Comparison of ENCODE assay signal across 13 mouse cellular contexts in genomic region chr5:38812916-38813315, GRCm38 (mm10).
DNase-seq lines count a peak whose midpoint lies in the region; ATAC-seq and TF ChIP-seq lines count a peak whose summit lies in the region.
"Had no signal": no experiment of that assay in that cellular context is flagged by ENCODE, and none has a peak within 500 bp of the region (broad histone marks: within the 10 kb centered on the region; RNA-seq: fewer than 3 reads in every experiment).

No protein-coding gene starts in this region.

- no peak for DNase-seq in kidney, adult 11 months
- DNase-seq in brain, embryonic 14.5 days (ENCODE audit: low read depth), result peak; percentile 82
- peak; percentile 45 for DNase-seq in limb, embryonic 10.5 days (ENCODE audit: low spot score)
- no peak for DNase-seq in heart, postnatal 36 days
- DNase-seq: gastrocnemius, adult 2 months; layer of hippocampus, postnatal 36 days; lung, postnatal 14 days had no signal

- no peaks in the 10 kb centered on the region for H3K36me3 ChIP-seq in kidney, embryonic 15.5 days
- H3K36me3 ChIP-seq in embryonic facial prominence, embryonic 13.5 days, result no peaks in the 10 kb centered on the region
- H3K36me3 ChIP-seq in limb, embryonic 10.5 days, result no peaks in the 10 kb centered on the region
- H3K36me3 ChIP-seq: heart, embryonic 10.5 days; hindbrain, embryonic 13.5 days; midbrain, embryonic 12.5 days had no signal

- H3K27ac ChIP-seq in kidney, embryonic 15.5 days, result no peak overlapping the region
- no peak overlapping the region for H3K27ac ChIP-seq in embryonic facial prominence, embryonic 13.5 days
- peak overlapping the region; percentile 71 for H3K27ac ChIP-seq in limb, embryonic 10.5 days
- H3K27ac ChIP-seq: gastrocnemius, adult 2 months; heart, embryonic 10.5 days; hindbrain, embryonic 13.5 days; midbrain, embryonic 12.5 days had no signal

- peaks cover 17% of the 10 kb centered on the region for H3K4me1 ChIP-seq in kidney, embryonic 15.5 days
- peaks cover 23% of the 10 kb centered on the region for H3K4me1 ChIP-seq in embryonic facial prominence, embryonic 13.5 days
- H3K4me1 ChIP-seq in limb, embryonic 10.5 days, result peaks cover 33% of the 10 kb centered on the region
- H3K4me1 ChIP-seq: heart, embryonic 10.5 days had no signal

- 26% methylated on average over 7 of the region's 7 CpGs for WGBS in kidney, embryonic 15.5 days
- WGBS in embryonic facial prominence, embryonic 13.5 days, result 58% methylated on average over 7 of the region's 7 CpGs
- WGBS in limb, embryonic 10.5 days, result 24% methylated on average over 7 of the region's 7 CpGs

- no peaks in the 10 kb centered on the region for H3K9me3 ChIP-seq in kidney, embryonic 15.5 days (replicated peaks)
- H3K9me3 ChIP-seq in embryonic facial prominence, embryonic 13.5 days, result no peaks in the 10 kb centered on the region
- H3K9me3 ChIP-seq in limb, embryonic 10.5 days (replicated peaks), result no peaks in the 10 kb centered on the region
- H3K9me3 ChIP-seq: heart, embryonic 10.5 days; hindbrain, embryonic 13.5 days; midbrain, embryonic 12.5 days had no signal

- ATAC-seq in kidney, embryonic 15.5 days (replicated peaks; ENCODE audit: low FRiP score), result 0 out of 2 replicates have a peak, but pooled peaks have one; percentile 59
- ATAC-seq in embryonic facial prominence, embryonic 13.5 days (ENCODE audit: insufficient number of reproducible peaks, insufficient read depth, low FRiP score, low TSS enrichment, low read depth), result no peak
- no peak for ATAC-seq in CD4-positive, CD25-positive, alpha-beta regulatory T cell, adult 4 months

- no peak overlapping the region for H3K9ac ChIP-seq in kidney, embryonic 15.5 days
- H3K9ac ChIP-seq in embryonic facial prominence, embryonic 13.5 days, result no peak overlapping the region
- H3K9ac ChIP-seq: hindbrain, embryonic 13.5 days; midbrain, embryonic 12.5 days had no signal

- intact Hi-C loops in heart, postnatal 36 days (cut with DNase I), result no loop called here

- H3K4me2 ChIP-seq in kidney, embryonic 15.5 days, result peak overlapping the region; percentile 49
- H3K4me2 ChIP-seq in embryonic facial prominence, embryonic 13.5 days, result peak overlapping the region; percentile 20; the same call in 1 of the 2 replicates
- H3K4me2 ChIP-seq: hindbrain, embryonic 13.5 days; midbrain, embryonic 12.5 days had no signal

- no peaks in the 10 kb centered on the region for H3K27me3 ChIP-seq in kidney, embryonic 15.5 days
- H3K27me3 ChIP-seq in embryonic facial prominence, embryonic 13.5 days, result no peaks in the 10 kb centered on the region
- peaks cover 12% of the 10 kb centered on the region; the same call in 1 of the 2 replicates for H3K27me3 ChIP-seq in limb, embryonic 10.5 days (ENCODE audit: low read depth, poor library complexity, severe bottlenecking)
- H3K27me3 ChIP-seq: hindbrain, embryonic 13.5 days; midbrain, embryonic 12.5 days had no signal

- TF ChIP-seq CTCF in brain, embryonic 14.5 days (IDR thresholded peaks at IDR 0.05; ENCODE audit: borderline replicate concordance, extremely low read depth, insufficient read depth, insufficient read length), result no peak

- no peak for TF ChIP-seq POLR2A in brain, embryonic 14.5 days (IDR thresholded peaks at IDR 0.05; ENCODE audit: borderline replicate concordance, extremely low read depth, insufficient read depth, insufficient read length, poor library complexity, severe bottlenecking)

- H3K4me3 ChIP-seq in kidney, embryonic 15.5 days (replicated peaks), result no peak overlapping the region; the same call in 1 of the 2 replicates
- H3K4me3 ChIP-seq in embryonic facial prominence, embryonic 13.5 days, result no peak overlapping the region
- peak overlapping the region; percentile 11; the same call in 1 of the 2 replicates for H3K4me3 ChIP-seq in limb, embryonic 10.5 days
- H3K4me3 ChIP-seq: gastrocnemius, adult 2 months; heart, embryonic 10.5 days; hindbrain, embryonic 13.5 days; midbrain, embryonic 12.5 days had no signal

Comparison
In these comparisons a context has a peak if more than half of its experiments do, and no peak if none do; other contexts are left out.
1. DNase-seq: peak in brain, embryonic 14.5 days (single experiment) and limb, embryonic 10.5 days (single experiment); none in kidney, adult 11 months (single experiment) and heart, postnatal 36 days (0 of 2).